Mouse (Mus musculus) lung, adult 2 months (tissue): Measurements from ENCODE around the gene Rgs1.

Experiments used
- CTCF ChIP-seq: fragments of 200-500 bp; IDR thresholded peaks from 2 replicates; pipeline ENCODE4 v1.5.1; 2011; ENCODE audit warnings: mild to moderate bottlenecking, low read length, control low read depth; ENCODE audit not compliant: insufficient read depth
- POLR2A ChIP-seq: fragments of 200-500 bp; IDR thresholded peaks from 2 replicates; pipeline ENCODE4 v1.6.1; 2011; ENCODE audit warnings: low read depth, mild to moderate bottlenecking, control low read depth, low read length, borderline replicate concordance; ENCODE audit errors: extremely low read depth

DNA sequence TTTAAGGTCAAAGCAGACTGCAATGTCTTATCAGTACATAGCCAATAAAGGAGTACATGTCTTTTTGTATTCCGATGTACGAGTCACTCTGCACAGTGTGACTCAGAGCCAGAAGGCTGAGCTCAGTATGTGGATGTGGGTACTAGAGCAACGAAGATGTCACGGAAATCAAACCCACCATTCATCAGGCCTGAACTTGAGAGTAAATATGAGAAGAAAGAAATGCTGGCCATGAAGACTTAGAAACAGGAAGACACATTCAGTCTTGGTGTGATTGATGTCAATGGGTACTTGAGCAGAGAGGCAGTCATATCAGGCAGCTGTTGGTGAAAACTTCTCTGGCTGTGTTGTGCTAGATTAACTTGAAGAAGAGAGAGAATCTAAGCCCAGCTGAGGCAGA, 46.1 kb downstream of the Rgs1 start:
- no peak for TF ChIP-seq CTCF
- TF ChIP-seq POLR2A = no peak
